8 mouse cellular contexts compared by ENCODE assay signal in genomic region chr7:70361383-70362364, GRCm38 (mm10). TPM values are rescaled to one million over a fixed set of nuclear protein-coding genes. Genes with fewer than 3 reads are reported as not detected.
DNase-seq lines count a peak whose midpoint lies in the region; ATAC-seq and TF ChIP-seq lines count a peak whose summit lies in the region.

No protein-coding gene starts in this region.

- H3K4me1 ChIP-seq in bone marrow macrophage, adult 2 months (ENCODE audit: control insufficient read depth, insufficient read depth, low read length): no peaks in the 10 kb centered on the region
- H3K4me1 ChIP-seq in embryonic facial prominence, embryonic 14.5 days (ENCODE audit: control insufficient read depth, insufficient read depth, low read length): no peaks in the 10 kb centered on the region
- peaks cover 36% of the 10 kb centered on the region for H3K4me1 ChIP-seq in limb, embryonic 12.5 days (replicated peaks)
- peaks cover 12% of the 10 kb centered on the region; the same call in 1 of the 2 replicates for H3K4me1 ChIP-seq in midbrain, embryonic 15.5 days

- peak overlapping the region; percentile 86 for H3K4me2 ChIP-seq in embryonic facial prominence, embryonic 14.5 days (ENCODE audit: low read depth, low read length)
- peak overlapping the region; percentile 90 for H3K4me2 ChIP-seq in limb, embryonic 12.5 days
- peak overlapping the region; percentile 75 for H3K4me2 ChIP-seq in midbrain, embryonic 15.5 days

- 0% methylated on average over 66 of the region's 98 CpGs for WGBS in embryonic facial prominence, embryonic 14.5 days
- under 1% methylated on average over 97 of the region's 98 CpGs for WGBS in limb, embryonic 12.5 days
- under 1% methylated on average over 87 of the region's 98 CpGs for WGBS in midbrain, embryonic 15.5 days

- no peak overlapping the region for H3K27ac ChIP-seq in bone marrow macrophage, adult 2 months (ENCODE audit: insufficient read depth, low read depth, low read length)
- peak overlapping the region; percentile 98 for H3K27ac ChIP-seq in embryonic facial prominence, embryonic 14.5 days (replicated peaks; ENCODE audit: low read depth, low read length)
- H3K27ac ChIP-seq in limb, embryonic 12.5 days: peak overlapping the region; percentile 99
- peak overlapping the region; percentile 94 for H3K27ac ChIP-seq in midbrain, embryonic 15.5 days

- no peaks in the 10 kb centered on the region for H3K9me3 ChIP-seq in embryonic facial prominence, embryonic 14.5 days (ENCODE audit: control insufficient read depth, low read length)
- H3K9me3 ChIP-seq in limb, embryonic 12.5 days: no peaks in the 10 kb centered on the region
- H3K9me3 ChIP-seq in midbrain, embryonic 15.5 days: no peaks in the 10 kb centered on the region

- TF ChIP-seq POLR2A in bone marrow macrophage, adult 2 months (IDR thresholded peaks at IDR 0.05; ENCODE audit: borderline replicate concordance, low read depth, low read length): no peak

- peaks cover 12% of the 10 kb centered on the region; the same call in 1 of the 2 replicates for H3K36me3 ChIP-seq in embryonic facial prominence, embryonic 14.5 days (ENCODE audit: control insufficient read depth, insufficient read depth, low read length)
- H3K36me3 ChIP-seq in limb, embryonic 12.5 days: peaks cover 17% of the 10 kb centered on the region
- H3K36me3 ChIP-seq in midbrain, embryonic 15.5 days (replicated peaks): no peaks in the 10 kb centered on the region

- peak overlapping the region; percentile 47 for H3K4me3 ChIP-seq in bone marrow macrophage, adult 2 months (ENCODE audit: insufficient read depth, low read length)
- peak overlapping the region; percentile 61 for H3K4me3 ChIP-seq in embryonic facial prominence, embryonic 14.5 days (ENCODE audit: low read depth, low read length)
- peak overlapping the region; percentile 85 for H3K4me3 ChIP-seq in limb, embryonic 12.5 days (replicated peaks)
- H3K4me3 ChIP-seq in midbrain, embryonic 15.5 days: peak overlapping the region; percentile 54

- no peak for TF ChIP-seq CTCF in bone marrow macrophage, adult 2 months (IDR thresholded peaks at IDR 0.05; ENCODE audit: low read depth, low read length)

- H3K9ac ChIP-seq in embryonic facial prominence, embryonic 14.5 days (ENCODE audit: low read depth, low read length): peak overlapping the region; percentile 82
- H3K9ac ChIP-seq in limb, embryonic 12.5 days (replicated peaks): peak overlapping the region; percentile 99
- peak overlapping the region; percentile 69 for H3K9ac ChIP-seq in midbrain, embryonic 15.5 days

- peaks cover 14% of the 10 kb centered on the region for H3K27me3 ChIP-seq in embryonic facial prominence, embryonic 14.5 days (replicated peaks; ENCODE audit: control insufficient read depth, insufficient read depth, low read length)
- peaks cover 28% of the 10 kb centered on the region for H3K27me3 ChIP-seq in limb, embryonic 12.5 days
- peaks cover 14% of the 10 kb centered on the region for H3K27me3 ChIP-seq in midbrain, embryonic 15.5 days (replicated peaks)

- DNase-seq in 3T3-L1 (ENCODE audit: low read depth, low spot score): peak; percentile 94
- peak; percentile 99 for DNase-seq in embryonic facial prominence, embryonic 14.5 days (ENCODE audit: low spot score)
- peak; percentile 85 for DNase-seq in heart, adult 8-10 months (ENCODE audit: low spot score)
- DNase-seq in kidney, adult 8-10 months: peak; percentile 95
- DNase-seq in telencephalon, adult 2 months (ENCODE audit: low read depth, low spot score): peak; percentile 80

- ATAC-seq in embryonic facial prominence, embryonic 14.5 days (ENCODE audit: low read depth): peak; percentile 92
- peak; percentile 88 for ATAC-seq in limb, embryonic 12.5 days (ENCODE audit: insufficient number of reproducible peaks, insufficient read depth, low FRiP score, low TSS enrichment, low read depth)
- ATAC-seq in midbrain, embryonic 15.5 days (replicated peaks): peak; percentile 94

RNA-seq across cellular contexts. Expression of gene Nr2f2, which starts 4.9 kb away (rescaled TPM):
- not detected in 2 replicates for polyA plus RNA-seq in bone marrow macrophage, adult 2 months (2012; ENCODE audit: insufficient read depth, insufficient read length, missing spikeins)
- 51.4 and 55.5 TPM in 2 replicates for polyA plus RNA-seq in embryonic facial prominence, embryonic 14.5 days (2014; fragmentation: Nextera tagmentation; extraction: Ambion mirVana)
- 10 to 100 TPM; 12.5 to 23.1 (median 20.3) TPM for total RNA-seq in heart, adult 8-10 months (2022)
- polyA plus RNA-seq in limb, embryonic 12.5 days (2016; fragmentation: Nextera tagmentation; extraction: Ambion mirVana): 71.8 and 76.9 TPM in 2 replicates
- 84.8 and 98.4 TPM in 2 replicates for polyA plus RNA-seq in midbrain, embryonic 15.5 days (2015; fragmentation: Nextera tagmentation; extraction: Ambion mirVana)

Comparison
In these comparisons a context has a peak if more than half of its experiments do, and no peak if none do; other contexts are left out.
1. RNA of gene Nr2f2, which starts 4.9 kb away (polyA plus RNA-seq): 84.8 to 98.4 TPM in midbrain, embryonic 15.5 days, 71.8 to 76.9 TPM in limb, embryonic 12.5 days and 51.4 to 55.5 TPM in embryonic facial prominence, embryonic 14.5 days; not detected in bone marrow macrophage, adult 2 months; every median in the first group is over 10 times any median in the second.
2. Peak in every context shown above with its lines, with median percentiles within 50 percentile points of each other: DNase-seq, H3K4me3 ChIP-seq, ATAC-seq, H3K4me2 ChIP-seq and H3K9ac ChIP-seq.